Mouse (Mus musculus) heart, embryonic 16.5 days (tissue): ENCODE data around the gene Cdh23. TPM values are rescaled to one million over a fixed set of nuclear protein-coding genes. Genes with fewer than 3 reads are reported as not detected.

Experiments
- ATAC-seq: fragments of 200-750 bp; cut with Nextera tagmentation; replicated peaks from 2 replicates; pipeline ENCODE4 v1.8.0; 2017; ENCODE audit warnings: moderate number of reproducible peaks; ENCODE audit not compliant: insufficient read depth, low FRiP score; ENCODE audit errors: extremely low read depth
- H3K27ac ChIP-seq: fragments of 300-500 bp; sonication (generic); 2 replicates; pipeline ENCODE4 v1.5.1; 2014; ENCODE audit warnings: mild to moderate bottlenecking, low read length, control low read depth, moderate library complexity
- H3K27me3 ChIP-seq: fragments of 300-500 bp; sonication (generic); 2 replicates; pipeline ENCODE4 v1.6.1; 2014; ENCODE audit warnings: low read length, mixed read lengths; ENCODE audit not compliant: control insufficient read depth, insufficient read depth
- H3K36me3 ChIP-seq: fragments of 300-500 bp; sonication (generic); 2 replicates; pipeline ENCODE4 v1.6.1; 2014; ENCODE audit not compliant: control insufficient read depth, insufficient read depth
- H3K4me1 ChIP-seq: fragments of 300-500 bp; sonication (generic); 2 replicates; pipeline ENCODE4 v1.6.1; 2014; ENCODE audit warnings: low read length, mixed read lengths; ENCODE audit not compliant: control insufficient read depth, insufficient read depth
- H3K4me2 ChIP-seq: fragments of 300-500 bp; sonication (generic); 2 replicates; pipeline ENCODE4 v1.6.1; 2014; ENCODE audit warnings: low read depth, mild to moderate bottlenecking, control low read depth, low read length
- H3K4me3 ChIP-seq: fragments of 300-500 bp; sonication (generic); 2 replicates; pipeline ENCODE4 v1.5.1; 2014; ENCODE audit warnings: mild to moderate bottlenecking, control low read depth, low read length
- H3K9ac ChIP-seq: fragments of 300-500 bp; sonication (generic); 2 replicates; pipeline ENCODE4 v1.6.1; 2014; ENCODE audit warnings: low read length, control low read depth
- H3K9me3 ChIP-seq: fragments of 300-500 bp; sonication (generic); replicated peaks from 2 replicates; pipeline ENCODE4 v1.6.1; 2016; ENCODE audit warnings: low read length; ENCODE audit not compliant: control insufficient read depth
- WGBS: fragments of 180-500 bp; shearing (Covaris S2); extraction: QIAGEN DNeasy Blood & Tissue Kit; methylation state at CpG from one replicate; pipeline ENCODE4 v1.1.7; 2014; 5-methylcytosine and 5-hydroxymethylcytosine counted together
- polyA plus RNA-seq: library from polyadenylated mRNA; unstranded; fragments of >200 nt; fragmentation: Nextera tagmentation; extraction: Ambion mirVana; gene quantifications from 2 replicates; pipeline ENCODE4 v1.2.1, GENCODE M21; 2015

The Cdh23 gene
- polyA plus RNA-seq, 1 experiment from 2014 or later, result 1.3 TPM

- H3K4me1 ChIP-seq, result no peaks in the 10 kb centered on the region
- H3K9ac ChIP-seq, result no peak overlapping the region
- no peaks in the 10 kb centered on the region for H3K36me3 ChIP-seq
- H3K9me3 ChIP-seq, result no peaks in the 10 kb centered on the region
- 72% methylated on average over 7 of the region's 7 CpGs for WGBS
- H3K27ac ChIP-seq, result no peak overlapping the region
- H3K4me2 ChIP-seq, result no peak overlapping the region
- no peak for ATAC-seq
- H3K4me3 ChIP-seq, result no peak overlapping the region
- H3K27me3 ChIP-seq, result peaks cover 2% of the 10 kb centered on the region; the same call in 1 of the 2 replicates
These were observed 168.3 kb downstream of the Cdh23 start for GRCm38 (mm10) chr10:60527949-60528348.

GRCm38 (mm10) chr10:60525081-60525480 is 171.2 kb downstream of the Cdh23 start:
- Histone ChIP-seq H3K4me3 (no peak overlapping the region), H3K4me2 (no peak overlapping the region), H3K9me3 (no peaks in the 10 kb centered on the region), H3K9ac (no peak overlapping the region), H3K27ac (no peak overlapping the region), H3K4me1 (no peaks in the 10 kb centered on the region), H3K36me3 (no peaks in the 10 kb centered on the region), H3K27me3 (peaks cover 2% of the 10 kb centered on the region)
- ATAC-seq, result no peak
- WGBS, result 70% methylated on average over 8 of the region's 8 CpGs

GRCm38 (mm10) chr10:60516286-60516685 is 180.0 kb downstream of the Cdh23 start:
- Histone ChIP-seq H3K9ac (no peak overlapping the region), H3K4me2 (no peak overlapping the region), H3K9me3 (no peaks in the 10 kb centered on the region), H3K27ac (no peak overlapping the region), H3K4me3 (no peak overlapping the region), H3K36me3 (no peaks in the 10 kb centered on the region), H3K27me3 (no peaks in the 10 kb centered on the region; the same call in 1 of the 2 replicates), H3K4me1 (no peaks in the 10 kb centered on the region)
- WGBS, result 77% methylated on average over 11 of the region's 11 CpGs
- no peak for ATAC-seq

- Histone ChIP-seq H3K4me2 (no peak overlapping the region), H3K4me3 (no peak overlapping the region), H3K36me3 (no peaks in the 10 kb centered on the region), H3K27me3 (no peaks in the 10 kb centered on the region; the same call in 1 of the 2 replicates), H3K4me1 (no peaks in the 10 kb centered on the region), H3K9ac (no peak overlapping the region), H3K27ac (no peak overlapping the region), H3K9me3 (peaks cover 3% of the 10 kb centered on the region; the same call in 1 of the 2 replicates)
- WGBS, result 25% methylated on average over 4 of the region's 4 CpGs
- ATAC-seq, result no peak
These were observed 197.8 kb downstream of the Cdh23 start for GRCm38 (mm10) chr10:60498538-60498937.

GRCm38 (mm10) chr10:60495070-60495469 is 201.2 kb downstream of the Cdh23 start:
- Histone ChIP-seq H3K9me3 (peaks cover 4% of the 10 kb centered on the region; the same call in 1 of the 2 replicates), H3K27ac (no peak overlapping the region), H3K9ac (no peak overlapping the region), H3K4me2 (no peak overlapping the region), H3K4me3 (no peak overlapping the region), H3K36me3 (no peaks in the 10 kb centered on the region), H3K27me3 (no peaks in the 10 kb centered on the region; the same call in 1 of the 2 replicates), H3K4me1 (no peaks in the 10 kb centered on the region)
- 17% methylated on average over 6 of the region's 6 CpGs for WGBS
- ATAC-seq, result no peak

- Histone ChIP-seq H3K27ac (no peak overlapping the region), H3K9me3 (peaks cover 4% of the 10 kb centered on the region; the same call in 1 of the 2 replicates), H3K27me3 (no peaks in the 10 kb centered on the region; the same call in 1 of the 2 replicates), H3K9ac (no peak overlapping the region), H3K36me3 (no peaks in the 10 kb centered on the region), H3K4me3 (no peak overlapping the region), H3K4me2 (no peak overlapping the region), H3K4me1 (no peaks in the 10 kb centered on the region)
- no peak for ATAC-seq
- 42% methylated on average over 2 of the region's 2 CpGs for WGBS
These were observed 204.8 kb downstream of the Cdh23 start for GRCm38 (mm10) chr10:60491538-60491937.

GRCm38 (mm10) chr10:60481381-60481780 is 214.9 kb downstream of the Cdh23 start:
- Histone ChIP-seq H3K9ac (no peak overlapping the region), H3K36me3 (no peaks in the 10 kb centered on the region), H3K27ac (no peak overlapping the region), H3K4me3 (no peak overlapping the region), H3K27me3 (peaks cover 2% of the 10 kb centered on the region; the same call in 1 of the 2 replicates), H3K4me2 (no peak overlapping the region), H3K4me1 (no peaks in the 10 kb centered on the region), H3K9me3 (peaks cover 6% of the 10 kb centered on the region; the same call in 1 of the 2 replicates)
- ATAC-seq, result no peak
- 93% methylated on average over 6 of the region's 6 CpGs for WGBS

- Histone ChIP-seq H3K4me3 (no peak overlapping the region), H3K9ac (no peak overlapping the region), H3K36me3 (no peaks in the 10 kb centered on the region), H3K4me1 (no peaks in the 10 kb centered on the region), H3K9me3 (no peaks in the 10 kb centered on the region), H3K27me3 (peaks cover 28% of the 10 kb centered on the region), H3K27ac (no peak overlapping the region), H3K4me2 (no peak overlapping the region)
- no peak for ATAC-seq
- WGBS, result 52% methylated on average over 5 of the region's 5 CpGs
These were observed 221.7 kb downstream of the Cdh23 start for GRCm38 (mm10) chr10:60474549-60474948.

GRCm38 (mm10) chr10:60473782-60474322 is 222.4 kb downstream of the Cdh23 start:
- Histone ChIP-seq H3K4me1 (no peaks in the 10 kb centered on the region), H3K27ac (no peak overlapping the region), H3K36me3 (no peaks in the 10 kb centered on the region), H3K9me3 (no peaks in the 10 kb centered on the region), H3K4me3 (no peak overlapping the region), H3K27me3 (peaks cover 28% of the 10 kb centered on the region), H3K4me2 (no peak overlapping the region), H3K9ac (no peak overlapping the region)
- ATAC-seq, result no peak
- 50% methylated on average over 9 of the region's 9 CpGs for WGBS
